Mouse (Mus musculus): Measurements from ENCODE around the gene Adam10.

DNA sequence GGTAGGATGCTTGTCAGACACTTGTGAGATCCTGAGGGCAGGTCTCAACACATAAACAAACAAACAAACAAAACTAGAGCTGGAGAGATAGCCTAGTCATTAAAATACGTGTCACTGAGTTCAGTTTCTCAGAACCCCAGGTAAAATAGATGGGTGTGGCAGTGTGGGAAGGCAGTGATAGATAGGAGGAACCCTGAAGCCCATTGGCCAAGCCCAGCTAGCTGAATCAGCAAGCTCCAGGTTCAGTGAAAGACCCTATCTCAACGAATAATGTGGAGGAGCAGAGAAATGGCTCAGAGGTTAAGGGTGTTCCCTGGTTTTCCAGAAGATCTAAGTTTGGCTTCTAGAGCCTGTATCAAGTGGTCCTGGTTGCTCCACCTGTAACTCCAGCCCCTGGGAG lies 9.6 kb upstream of the Adam10 start:
- TF ChIP-seq CTCF (IDR thresholded peaks at IDR 0.05) (no peak), EP300 (IDR thresholded peaks at IDR 0.05) (no peak)
